Mouse (Mus musculus) cerebellum, adult 2 months (tissue): ENCODE measurements around the gene Zfp598. TPM values are rescaled to one million over a fixed set of nuclear protein-coding genes. Genes with fewer than 3 reads are reported as not detected.

ENCODE experiments used
- DNase-seq, 2 experiments: peaks; one replicate each; pipeline ENCODE4 v3.0.0; 2021
- H3K27ac ChIP-seq: fragments of 200-500 bp; 2 replicates; pipeline ENCODE4 v1.5.1; 2012; ENCODE audit warnings: low read length, control low read depth, inconsistent platforms; ENCODE audit not compliant: insufficient read depth
- H3K27me3 ChIP-seq: fragments of 200-500 bp; 2 replicates; pipeline ENCODE4 v1.6.1; 2012; ENCODE audit warnings: inconsistent platforms, mild to moderate bottlenecking, low read length, moderate library complexity; ENCODE audit not compliant: control insufficient read depth, insufficient read depth
- H3K4me1 ChIP-seq: fragments of 200-500 bp; 2 replicates; pipeline ENCODE4 v1.6.1; 2011; ENCODE audit warnings: low read length; ENCODE audit not compliant: control insufficient read depth, insufficient read depth
- H3K4me3 ChIP-seq: fragments of 200-500 bp; replicated peaks from 2 replicates; pipeline ENCODE3; 2011; ENCODE audit warnings: mild to moderate bottlenecking, low read depth, low read length, control low read depth; ENCODE audit not compliant: insufficient read depth
- CTCF ChIP-seq: fragments of 200-500 bp; IDR thresholded peaks from 2 replicates; pipeline ENCODE4 v1.5.1; 2011; ENCODE audit warnings: low read depth, mild to moderate bottlenecking, control low read depth, low read length, moderate library complexity, borderline replicate concordance; ENCODE audit not compliant: insufficient read depth
- POLR2A ChIP-seq: fragments of 200-500 bp; IDR thresholded peaks from 2 replicates; pipeline ENCODE4 v1.6.1; 2011; ENCODE audit warnings: low read length, control low read depth, borderline replicate concordance; ENCODE audit not compliant: insufficient read depth
- WGBS: fragments of 180-500 bp; shearing (Covaris S2); methylation state at CpG from one replicate; pipeline ENCODE4 v1.1.7; 2018; 5-methylcytosine and 5-hydroxymethylcytosine counted together
- polyA plus RNA-seq: library from polyadenylated mRNA; depleted of rRNA; stranded (reverse); fragments of >200 nt; gene quantifications from 2 replicates; pipeline ENCODE4 v1.2.3, GENCODE M21; 2012

Zfp598 gene
- polyA plus RNA-seq, 1 experiment = 92.6 TPM

- WGBS = 87% methylated on average over 14 of the region's 14 CpGs
- no peak for DNase-seq
- no peak overlapping the region for H3K4me3 ChIP-seq
- peaks cover 15% of the 10 kb centered on the region for H3K4me1 ChIP-seq
- no peak overlapping the region for H3K27ac ChIP-seq
- no peak for TF ChIP-seq POLR2A
- TF ChIP-seq CTCF = no peak
- no peaks in the 10 kb centered on the region for H3K27me3 ChIP-seq
Observed at GRCm38 (mm10) chr17:24641944-24642343, 27.5 kb upstream of the Zfp598 start.

GRCm38 (mm10) chr17:24642791-24643343, 26.6 kb upstream of the Zfp598 start:
- no peak for DNase-seq
- peaks cover 17% of the 10 kb centered on the region for H3K4me1 ChIP-seq
- 67% methylated on average over 6 of the region's 6 CpGs for WGBS
- H3K27ac ChIP-seq = no peak overlapping the region
- H3K27me3 ChIP-seq = no peaks in the 10 kb centered on the region
- no peak overlapping the region for H3K4me3 ChIP-seq
- TF ChIP-seq POLR2A (no peak), CTCF (no peak)

- no peak overlapping the region for H3K4me3 ChIP-seq
- no peaks in the 10 kb centered on the region for H3K27me3 ChIP-seq
- DNase-seq = no peak
- TF ChIP-seq POLR2A (no peak), CTCF (no peak)
- peaks cover 23% of the 10 kb centered on the region for H3K4me1 ChIP-seq
- WGBS = 49% methylated on average over 7 of the region's 7 CpGs
- peak overlapping the region; percentile 32; the same call in 1 of the 2 replicates for H3K27ac ChIP-seq
Observed at GRCm38 (mm10) chr17:24644030-24644715, 25.3 kb upstream of the Zfp598 start.

- WGBS = 78% methylated on average over 9 of the region's 9 CpGs
- DNase-seq = no peak
- H3K27ac ChIP-seq = no peak overlapping the region; the same call in 1 of the 2 replicates
- H3K4me3 ChIP-seq = no peak overlapping the region
- no peak for TF ChIP-seq POLR2A
- no peak for TF ChIP-seq CTCF
- no peaks in the 10 kb centered on the region for H3K27me3 ChIP-seq
- peaks cover 23% of the 10 kb centered on the region for H3K4me1 ChIP-seq
Observed at GRCm38 (mm10) chr17:24644875-24645721, 24.4 kb upstream of the Zfp598 start.

GRCm38 (mm10) chr17:24645916-24646315, 23.6 kb upstream of the Zfp598 start:
- H3K27ac ChIP-seq = no peak overlapping the region
- 88% methylated on average over 3 of the region's 3 CpGs for WGBS
- H3K4me3 ChIP-seq = no peak overlapping the region
- no peak for TF ChIP-seq POLR2A
- no peak for TF ChIP-seq CTCF
- H3K4me1 ChIP-seq = peaks cover 28% of the 10 kb centered on the region
- no peak for DNase-seq
- no peaks in the 10 kb centered on the region for H3K27me3 ChIP-seq

GRCm38 (mm10) chr17:24646381-24646780, 23.1 kb upstream of the Zfp598 start:
- H3K4me1 ChIP-seq = peaks cover 28% of the 10 kb centered on the region
- WGBS = 79% methylated on average over 4 of the region's 4 CpGs
- H3K27me3 ChIP-seq = no peaks in the 10 kb centered on the region
- no peak overlapping the region for H3K4me3 ChIP-seq
- no peak for TF ChIP-seq CTCF
- TF ChIP-seq POLR2A = no peak
- no peak for DNase-seq
- H3K27ac ChIP-seq = no peak overlapping the region

- Histone ChIP-seq H3K4me1 (peaks cover 28% of the 10 kb centered on the region), H3K27ac (peak overlapping the region; percentile 8; the same call in 1 of the 2 replicates), H3K4me3 (peak overlapping the region; percentile 0), H3K27me3 (no peaks in the 10 kb centered on the region)
- peak; percentile 52 to 54 for DNase-seq
- TF ChIP-seq POLR2A (no peak), CTCF (no peak)
- 17% methylated on average over 11 of the region's 11 CpGs for WGBS
Observed at GRCm38 (mm10) chr17:24647493-24647892, 22.0 kb upstream of the Zfp598 start.
